Mouse (Mus musculus) hindbrain, embryonic 10.5 days (tissue): Measurements from ENCODE around the gene Rlim. TPM values are rescaled to one million over a fixed set of nuclear protein-coding genes. Genes with fewer than 3 reads are reported as not detected.
A peak's percentile ranks its signal among the peaks of the same experiment; 100 is the strongest.

ENCODE experiments used
- DNase-seq: peaks from one replicate; pipeline ENCODE4 v3.0.0-alpha.2; 2017; ENCODE audit warnings: low spot score
- H3K27ac ChIP-seq: fragments of 300-500 bp; sonication (generic); 2 replicates; pipeline ENCODE4 v1.5.1; 2016; ENCODE audit warnings: mild to moderate bottlenecking, moderate library complexity
- H3K27me3 ChIP-seq: fragments of 300-500 bp; sonication (generic); 2 replicates; pipeline ENCODE4 v1.6.1; 2016; ENCODE audit warnings: mild to moderate bottlenecking; ENCODE audit not compliant: poor library complexity, insufficient read depth, severe bottlenecking
- H3K36me3 ChIP-seq: fragments of 300-500 bp; sonication (generic); 2 replicates; pipeline ENCODE4 v1.6.1; 2016; ENCODE audit warnings: mild to moderate bottlenecking, moderate library complexity
- H3K4me1 ChIP-seq: fragments of 300-500 bp; sonication (generic); replicated peaks from 2 replicates; pipeline ENCODE4 v1.6.1; 2016; ENCODE audit warnings: mild to moderate bottlenecking
- H3K4me3 ChIP-seq: fragments of 300-500 bp; sonication (generic); 2 replicates; pipeline ENCODE4 v1.5.1; 2016; ENCODE audit warnings: mild to moderate bottlenecking, moderate library complexity
- H3K9me3 ChIP-seq: fragments of 300-500 bp; sonication (generic); 2 replicates; pipeline ENCODE4 v1.6.1; 2016; ENCODE audit warnings: mild to moderate bottlenecking, moderate library complexity
- WGBS: fragments of 180-500 bp; shearing (Covaris S2); methylation state at CpG from one replicate; pipeline ENCODE4 v1.1.7; 2016; 5-methylcytosine and 5-hydroxymethylcytosine counted together
- polyA plus RNA-seq: library from polyadenylated mRNA; unstranded; fragments of >200 nt; fragmentation: Nextera tagmentation; extraction: Ambion mirVana; gene quantifications from 2 replicates; pipeline ENCODE4 v1.2.1, GENCODE M21; 2016

Rlim gene
- polyA plus RNA-seq, 1 experiment from 2014 or later = 27.5 TPM

- H3K9me3 ChIP-seq = no peaks in the 10 kb centered on the region
- peak overlapping the region; percentile 94 for H3K27ac ChIP-seq
- WGBS = 17% methylated on average over 12 of the region's 12 CpGs
- DNase-seq = peak; percentile 20
- peak overlapping the region; percentile 74 for H3K4me3 ChIP-seq
- H3K36me3 ChIP-seq = peaks cover 38% of the 10 kb centered on the region
- no peaks in the 10 kb centered on the region for H3K4me1 ChIP-seq
- peaks cover 51% of the 10 kb centered on the region for H3K27me3 ChIP-seq
Observed at GRCm38 (mm10) chrX:103980036-103980435, 1.0 kb downstream of the Rlim start.

DNA sequence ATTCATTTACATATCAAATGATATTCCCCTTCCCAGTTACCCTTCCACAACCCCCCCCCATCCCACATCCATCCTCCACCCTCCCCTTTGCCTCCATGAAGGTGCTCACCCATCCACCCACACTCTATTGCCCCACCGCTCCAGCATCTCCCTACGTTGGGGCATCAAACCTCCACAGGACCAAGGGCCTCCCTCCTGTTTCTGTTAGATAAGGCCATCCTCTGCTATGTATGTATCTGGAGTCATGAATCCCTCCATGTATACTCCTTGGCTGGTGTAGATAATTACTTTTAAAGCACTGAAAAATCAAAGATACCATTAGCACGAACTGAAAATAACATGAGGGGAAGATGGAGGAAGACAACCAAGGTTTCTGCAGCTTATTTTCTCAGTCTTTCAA is 41.4 kb downstream of the Rlim start:
- no peaks in the 10 kb centered on the region for H3K36me3 ChIP-seq
- peaks cover 62% of the 10 kb centered on the region for H3K27me3 ChIP-seq
- H3K4me1 ChIP-seq = no peaks in the 10 kb centered on the region
- no peak overlapping the region for H3K4me3 ChIP-seq
- WGBS = 88% methylated on average over 3 of the region's 3 CpGs
- DNase-seq = no peak
- no peak overlapping the region for H3K27ac ChIP-seq
- no peaks in the 10 kb centered on the region for H3K9me3 ChIP-seq

GRCm38 (mm10) chrX:103937333-103937732 is 43.8 kb downstream of the Rlim start:
- H3K27me3 ChIP-seq = peaks cover 67% of the 10 kb centered on the region
- H3K4me3 ChIP-seq = no peak overlapping the region
- H3K9me3 ChIP-seq = no peaks in the 10 kb centered on the region
- H3K4me1 ChIP-seq = no peaks in the 10 kb centered on the region
- WGBS = 26% methylated on average over 3 of the region's 3 CpGs
- DNase-seq = no peak
- no peaks in the 10 kb centered on the region for H3K36me3 ChIP-seq
- H3K27ac ChIP-seq = no peak overlapping the region

- H3K27me3 ChIP-seq = peaks cover 79% of the 10 kb centered on the region
- no peak overlapping the region for H3K27ac ChIP-seq
- no peak for DNase-seq
- WGBS = 78% methylated on average over 2 of the region's 2 CpGs
- H3K4me1 ChIP-seq = no peaks in the 10 kb centered on the region
- no peaks in the 10 kb centered on the region for H3K9me3 ChIP-seq
- no peak overlapping the region for H3K4me3 ChIP-seq
- H3K36me3 ChIP-seq = no peaks in the 10 kb centered on the region
Observed at GRCm38 (mm10) chrX:103922436-103922835, 58.6 kb downstream of the Rlim start.

- DNase-seq = no peak
- WGBS = 54% methylated on average over 5 of the region's 5 CpGs
- Histone ChIP-seq H3K9me3 (no peaks in the 10 kb centered on the region), H3K4me1 (no peaks in the 10 kb centered on the region), H3K36me3 (no peaks in the 10 kb centered on the region), H3K4me3 (no peak overlapping the region), H3K27me3 (peaks cover 83% of the 10 kb centered on the region), H3K27ac (no peak overlapping the region)
Observed at GRCm38 (mm10) chrX:103918954-103919353, 62.1 kb downstream of the Rlim start.

DNA sequence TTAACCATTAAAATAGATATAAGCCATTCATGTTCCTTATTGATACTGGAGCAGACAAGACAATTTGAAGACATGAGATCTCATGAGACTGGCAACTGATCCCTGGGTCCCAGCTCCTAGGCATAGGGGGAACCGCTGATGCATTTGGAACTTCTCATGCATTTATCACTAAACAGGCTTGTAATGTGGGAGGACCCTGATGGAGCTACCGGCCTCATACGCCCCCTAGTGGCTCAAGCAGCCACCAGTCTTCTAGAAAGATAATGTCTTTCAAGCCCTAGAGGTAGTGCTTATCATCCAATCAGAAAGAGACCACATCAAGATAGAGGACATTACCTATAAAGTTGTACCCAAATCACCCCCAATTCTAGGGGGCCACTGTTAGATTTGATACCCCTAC is 66.3 kb downstream of the Rlim start:
- Histone ChIP-seq H3K9me3 (no peaks in the 10 kb centered on the region), H3K27me3 (peaks cover 88% of the 10 kb centered on the region), H3K4me3 (no peak overlapping the region), H3K4me1 (no peaks in the 10 kb centered on the region), H3K27ac (no peak overlapping the region), H3K36me3 (no peaks in the 10 kb centered on the region)
- 8% methylated on average over 3 of the region's 3 CpGs for WGBS
- DNase-seq = peak; percentile 53

Other genes starting within 250 kb of the Rlim start
- gene Slc16a2, start 159.3 kb downstream of the Rlim start, polyA plus RNA-seq = 8.7 and 13.9 TPM in 2 replicates
- 0.81 and 1.1 TPM in 2 replicates for gene Nexmif, start 219.9 kb upstream of the Rlim start, polyA plus RNA-seq